Mouse (Mus musculus): ENCODE results near the gene Prpf40b.
"Not testable (repeated sequence)": the region's sequence is repeated elsewhere in the genome, so short reads cannot be mapped to it uniquely, and the experiment has no call there.

Gene Prpf40b

GRCm38 (mm10) chr15:99294813-99295374 is at the start of gene Prpf40b:
Gene Prpf40b (plus strand): TSS chr15:99295087.
- peak; percentile 97 for DNase-seq

GRCm38 (mm10) chr15:99246736-99247135 is 48.2 kb upstream of the Prpf40b start:
- DNase-seq: not testable (repeated sequence)

GRCm38 (mm10) chr15:99248972-99249371 is 45.9 kb upstream of the Prpf40b start:
- peak; percentile 92 for DNase-seq

GRCm38 (mm10) chr15:99249938-99250337 is 44.9 kb upstream of the Prpf40b start:
- no peak for DNase-seq

- DNase-seq: not testable (repeated sequence)
Measured at GRCm38 (mm10) chr15:99251111-99251510, 43.8 kb upstream of the Prpf40b start.

GRCm38 (mm10) chr15:99251626-99252380 is 43.1 kb upstream of the Prpf40b start, which contains the start of gene Mcrs1:
Gene Mcrs1 (minus strand): TSS chr15:99251961.
- peak; percentile 98 for DNase-seq

- DNase-seq: no peak
Measured at GRCm38 (mm10) chr15:99252381-99253174, 42.3 kb upstream of the Prpf40b start.

GRCm38 (mm10) chr15:99253175-99253479 is 41.8 kb upstream of the Prpf40b start:
- not testable (repeated sequence) for DNase-seq

GRCm38 (mm10) chr15:99253772-99254171 is 41.1 kb upstream of the Prpf40b start:
- DNase-seq: no peak

GRCm38 (mm10) chr15:99254477-99255005 is 40.3 kb upstream of the Prpf40b start:
- DNase-seq: no peak

- DNase-seq: no peak
Measured at GRCm38 (mm10) chr15:99255241-99255749, 39.6 kb upstream of the Prpf40b start.

- no peak for DNase-seq
Measured at GRCm38 (mm10) chr15:99259167-99259729, 35.6 kb upstream of the Prpf40b start.

GRCm38 (mm10) chr15:99259730-99260252 is 35.1 kb upstream of the Prpf40b start:
- peak; percentile 67 for DNase-seq

GRCm38 (mm10) chr15:99262702-99263101 is 32.2 kb upstream of the Prpf40b start:
- no peak for DNase-seq

GRCm38 (mm10) chr15:99264363-99264762 is 30.5 kb upstream of the Prpf40b start:
- no peak for DNase-seq

- peak; percentile 75 for DNase-seq
Measured at GRCm38 (mm10) chr15:99265679-99266078, 29.2 kb upstream of the Prpf40b start.

GRCm38 (mm10) chr15:99276095-99276494 is 18.8 kb upstream of the Prpf40b start:
- DNase-seq: no peak

- DNase-seq: no peak
Measured at GRCm38 (mm10) chr15:99278271-99278670, 16.6 kb upstream of the Prpf40b start.

GRCm38 (mm10) chr15:99283456-99283855 is 11.4 kb upstream of the Prpf40b start:
- no peak for DNase-seq

- DNase-seq: peak; percentile 12
Measured at GRCm38 (mm10) chr15:99284527-99285188, 10.2 kb upstream of the Prpf40b start.

GRCm38 (mm10) chr15:99285189-99285535 is 9.7 kb upstream of the Prpf40b start:
- DNase-seq: no peak

GRCm38 (mm10) chr15:99290586-99290985 is 4.3 kb upstream of the Prpf40b start:
- DNase-seq: no peak

All from right cerebral cortex, adult 18-20 months (tissue).